Comparison of ENCODE assay signal across 1 mouse cellular context in genomic region chr6:125314746-125315145, GRCm38 (mm10).
TF ChIP-seq lines count a peak whose summit lies in the region.

No protein-coding gene starts in this region.

TF ChIP-seq in MEL, 35 proteins besides CTCF, POLR2A, EP300 and RAD21 (continued from another document):
- TF ChIP-seq MAFK (IDR thresholded peaks at IDR 0.05; ENCODE audit: borderline replicate concordance, low read depth, low read length) (no peak), MEF2A (IDR thresholded peaks at IDR 0.05; ENCODE audit: extremely low read depth, insufficient replicate concordance, low read depth, low read length, poor library complexity, severe bottlenecking) (no peak), ELF1 (IDR thresholded peaks at IDR 0.05; ENCODE audit: low read depth, low read length) (no peak), TCF12 (IDR thresholded peaks at IDR 0.05; ENCODE audit: low read depth, low read length) (no peak), CHD2 (IDR thresholded peaks at IDR 0.05; ENCODE audit: low read length) (no peak), TBP (IDR thresholded peaks at IDR 0.05; ENCODE audit: low read depth, low read length) (no peak), UBTF (IDR thresholded peaks at IDR 0.05; ENCODE audit: borderline replicate concordance, insufficient read depth, low read depth, low read length) (no peak), MYC (IDR thresholded peaks at IDR 0.05; ENCODE audit: low read depth, low read length) (no peak)
